Mouse (Mus musculus) forebrain, embryonic 10.5 days (tissue): Measurements from ENCODE around the gene Ncor1. TPM values are rescaled to one million over a fixed set of nuclear protein-coding genes. Genes with fewer than 3 reads are reported as not detected.
"Not testable (repeated sequence)": the region's sequence is repeated elsewhere in the genome, so short reads cannot be mapped to it uniquely, and the experiment has no call there.

Experiments used
- DNase-seq: peaks from one replicate; pipeline ENCODE4 v3.0.0-alpha.2; 2017; ENCODE audit warnings: low spot score; ENCODE audit errors: extremely low spot score
- H3K27ac ChIP-seq: fragments of 300-500 bp; sonication (generic); 2 replicates; pipeline ENCODE4 v1.5.1; 2016; ENCODE audit warnings: mild to moderate bottlenecking
- H3K27me3 ChIP-seq: fragments of 300-500 bp; sonication (generic); 2 replicates; pipeline ENCODE4 v1.6.1; 2016; ENCODE audit warnings: mild to moderate bottlenecking; ENCODE audit not compliant: poor library complexity, severe bottlenecking
- H3K36me3 ChIP-seq: fragments of 300-500 bp; sonication (generic); replicated peaks from 2 replicates; pipeline ENCODE4 v1.6.1; 2016; ENCODE audit warnings: mild to moderate bottlenecking, moderate library complexity
- H3K4me1 ChIP-seq: fragments of 300-500 bp; sonication (generic); 2 replicates; pipeline ENCODE4 v1.6.1; 2016
- H3K4me3 ChIP-seq: fragments of 300-500 bp; sonication (generic); 2 replicates; pipeline ENCODE4 v1.5.1; 2016; ENCODE audit warnings: mild to moderate bottlenecking, moderate library complexity
- H3K9me3 ChIP-seq: fragments of 300-500 bp; sonication (generic); 2 replicates; pipeline ENCODE4 v1.6.1; 2016; ENCODE audit warnings: mild to moderate bottlenecking, moderate library complexity
- WGBS: fragments of 180-500 bp; shearing (Covaris S2); methylation state at CpG from one replicate; pipeline ENCODE4 v1.1.7; 2016; 5-methylcytosine and 5-hydroxymethylcytosine counted together
- polyA plus RNA-seq: library from polyadenylated mRNA; unstranded; fragments of >200 nt; fragmentation: Nextera tagmentation; extraction: Ambion mirVana; gene quantifications from 2 replicates; pipeline ENCODE4 v1.2.1, GENCODE M21; 2016

The Ncor1 gene
- polyA plus RNA-seq, 1 experiment from 2014 or later, result 130 TPM

DNA sequence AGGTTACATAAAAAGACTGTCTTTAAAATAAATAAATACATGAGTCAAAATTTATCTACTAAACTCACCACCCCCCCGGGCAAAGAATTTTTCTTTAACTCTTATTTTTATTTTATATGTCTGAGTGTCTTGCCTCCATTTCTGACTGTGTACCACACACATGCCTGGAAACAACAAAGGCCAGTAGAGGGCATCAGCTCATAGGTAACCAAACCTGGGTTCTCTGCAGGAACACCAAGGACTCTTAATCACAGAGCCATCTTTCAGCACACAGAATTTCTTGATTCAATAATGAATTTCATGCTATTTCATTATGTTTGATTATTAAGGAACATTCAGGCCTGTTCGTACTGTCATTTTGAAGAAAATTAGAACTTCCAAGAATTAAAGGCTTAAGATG, 61.9 kb downstream of the Ncor1 start:
- Histone ChIP-seq H3K27me3 (no peaks in the 10 kb centered on the region), H3K9me3 (no peaks in the 10 kb centered on the region), H3K4me1 (no peaks in the 10 kb centered on the region), H3K4me3 (no peak overlapping the region), H3K27ac (no peak overlapping the region), H3K36me3 (peaks cover 96% of the 10 kb centered on the region)
- WGBS, result 91% methylated on average over 2 of the region's 2 CpGs
- DNase-seq, result no peak

- WGBS, result 95% methylated on average over 3 of the region's 3 CpGs
- no peaks in the 10 kb centered on the region for H3K27me3 ChIP-seq
- H3K9me3 ChIP-seq, result no peaks in the 10 kb centered on the region
- H3K4me1 ChIP-seq, result no peaks in the 10 kb centered on the region
- no peak overlapping the region for H3K27ac ChIP-seq
- no peak overlapping the region for H3K4me3 ChIP-seq
- H3K36me3 ChIP-seq, result peaks cover 94% of the 10 kb centered on the region
- no peak for DNase-seq
These were observed 70.0 kb downstream of the Ncor1 start for GRCm38 (mm10) chr11:62388331-62388679.

- Histone ChIP-seq H3K9me3 (no peaks in the 10 kb centered on the region), H3K27ac (no peak overlapping the region), H3K4me3 (no peak overlapping the region), H3K4me1 (no peaks in the 10 kb centered on the region), H3K36me3 (peaks cover 94% of the 10 kb centered on the region), H3K27me3 (no peaks in the 10 kb centered on the region)
- no peak for DNase-seq
- 92% methylated on average over 10 of the region's 10 CpGs for WGBS
These were observed 70.6 kb downstream of the Ncor1 start for GRCm38 (mm10) chr11:62387608-62388330.

DNA sequence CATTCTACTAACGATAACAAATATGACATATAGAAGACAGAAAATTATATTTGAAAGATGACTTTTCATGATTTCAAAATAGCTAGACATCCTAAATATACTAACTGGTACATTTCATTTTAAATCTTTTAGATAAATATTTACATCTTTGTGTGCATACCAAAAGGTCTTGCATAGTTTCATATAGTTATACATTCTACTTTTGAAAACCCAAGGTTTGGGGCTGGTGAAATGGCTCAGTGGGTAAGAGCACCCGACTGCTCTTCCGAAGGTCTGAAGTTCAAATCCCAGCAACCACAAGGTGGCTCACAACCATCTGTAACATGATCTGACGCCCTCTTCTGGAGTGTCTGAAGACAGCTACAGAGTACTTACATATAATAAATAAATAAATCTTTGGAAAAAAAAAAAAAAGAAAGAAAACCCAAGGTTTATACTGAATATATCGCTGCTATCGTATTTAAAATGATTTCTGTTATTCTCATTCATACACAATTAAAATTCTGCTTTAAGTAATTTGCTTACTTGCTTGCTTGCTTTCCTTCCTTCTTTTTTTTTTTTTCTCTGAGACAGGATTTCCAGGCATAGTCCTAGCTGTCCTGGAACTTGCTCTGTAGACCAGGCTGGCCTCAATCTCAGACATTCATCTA, 81.0 kb downstream of the Ncor1 start:
- H3K36me3 ChIP-seq, result peaks cover 92% of the 10 kb centered on the region
- H3K4me1 ChIP-seq, H3K4me3 ChIP-seq, H3K27me3 ChIP-seq, DNase-seq, H3K9me3 ChIP-seq, H3K27ac ChIP-seq: not testable (repeated sequence)
- WGBS, result 88% methylated on average over 6 of the region's 6 CpGs

DNA sequence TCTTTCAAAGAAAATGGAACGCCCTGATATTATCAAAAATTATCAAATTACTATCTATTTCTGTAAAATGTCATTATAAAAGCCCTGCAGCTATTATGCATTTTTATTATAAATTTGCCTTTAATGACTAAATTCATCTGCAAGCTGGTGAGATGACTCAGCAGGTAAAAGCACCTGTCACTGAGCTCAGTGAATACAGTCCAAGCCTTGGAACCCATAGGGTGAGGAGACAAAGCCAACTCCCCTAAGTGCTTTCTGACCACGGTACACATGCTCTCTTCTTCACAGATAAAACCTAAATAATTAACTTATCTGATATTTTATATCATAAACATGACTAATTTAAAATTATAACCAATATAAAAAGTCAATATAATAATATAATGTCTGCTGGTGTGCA, 86.6 kb downstream of the Ncor1 start:
- Histone ChIP-seq H3K4me1 (no peaks in the 10 kb centered on the region), H3K9me3 (no peaks in the 10 kb centered on the region), H3K4me3 (no peak overlapping the region), H3K27me3 (no peaks in the 10 kb centered on the region), H3K27ac (no peak overlapping the region), H3K36me3 (peaks cover 93% of the 10 kb centered on the region)
- WGBS, result 93% methylated on average over 2 of the region's 2 CpGs
- DNase-seq, result no peak

- no peaks in the 10 kb centered on the region for H3K4me1 ChIP-seq
- no peaks in the 10 kb centered on the region for H3K27me3 ChIP-seq
- DNase-seq, result no peak
- no peak overlapping the region for H3K27ac ChIP-seq
- no peak overlapping the region for H3K4me3 ChIP-seq
- peaks cover 94% of the 10 kb centered on the region for H3K36me3 ChIP-seq
- H3K9me3 ChIP-seq, result no peaks in the 10 kb centered on the region
These were observed 88.4 kb downstream of the Ncor1 start for GRCm38 (mm10) chr11:62369924-62370323.

DNA sequence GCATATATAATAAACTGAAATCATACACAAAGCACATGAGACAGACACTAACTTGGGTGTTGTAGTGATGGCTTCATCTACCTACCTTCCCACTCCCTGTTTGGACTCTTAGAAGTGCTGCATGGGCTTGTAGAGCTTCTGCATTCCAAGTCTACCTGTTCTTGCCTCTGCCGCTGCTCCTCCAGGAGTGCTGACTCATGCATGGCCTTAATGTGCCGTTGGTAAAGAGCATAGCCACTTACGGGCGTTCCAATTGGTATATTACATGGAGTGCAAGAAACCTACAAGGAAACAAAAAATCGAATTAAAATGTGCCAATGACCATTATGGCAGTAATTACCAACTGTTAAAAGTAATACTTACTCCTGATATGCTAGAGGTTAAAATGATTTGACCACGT, 91.5 kb downstream of the Ncor1 start:
- no peak for DNase-seq
- Histone ChIP-seq H3K4me3 (no peak overlapping the region), H3K27me3 (no peaks in the 10 kb centered on the region), H3K9me3 (no peaks in the 10 kb centered on the region), H3K4me1 (no peaks in the 10 kb centered on the region), H3K27ac (no peak overlapping the region), H3K36me3 (peaks cover 92% of the 10 kb centered on the region)
- 93% methylated on average over 6 of the region's 6 CpGs for WGBS

DNA sequence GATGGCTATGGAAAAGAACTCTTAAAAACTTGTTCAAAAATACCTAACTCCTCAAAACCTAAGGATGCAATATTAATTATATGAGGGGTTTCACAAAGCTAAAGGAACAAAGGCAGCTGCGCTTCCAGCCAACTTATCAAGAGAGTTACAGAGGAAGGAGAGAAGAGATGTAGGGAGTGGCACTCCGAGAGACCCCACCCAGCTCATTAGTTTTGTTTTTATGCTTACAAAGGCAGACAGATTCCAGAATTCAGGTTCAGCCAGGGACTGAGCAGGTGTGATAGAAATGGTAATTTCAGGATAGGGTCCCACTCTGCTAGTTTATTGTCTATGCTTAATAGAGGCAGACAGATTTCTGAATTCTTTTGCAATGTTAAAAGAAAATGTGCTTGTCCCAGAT, 103.1 kb downstream of the Ncor1 start:
- Histone ChIP-seq H3K36me3 (peaks cover 97% of the 10 kb centered on the region), H3K27me3 (no peaks in the 10 kb centered on the region)

DNA sequence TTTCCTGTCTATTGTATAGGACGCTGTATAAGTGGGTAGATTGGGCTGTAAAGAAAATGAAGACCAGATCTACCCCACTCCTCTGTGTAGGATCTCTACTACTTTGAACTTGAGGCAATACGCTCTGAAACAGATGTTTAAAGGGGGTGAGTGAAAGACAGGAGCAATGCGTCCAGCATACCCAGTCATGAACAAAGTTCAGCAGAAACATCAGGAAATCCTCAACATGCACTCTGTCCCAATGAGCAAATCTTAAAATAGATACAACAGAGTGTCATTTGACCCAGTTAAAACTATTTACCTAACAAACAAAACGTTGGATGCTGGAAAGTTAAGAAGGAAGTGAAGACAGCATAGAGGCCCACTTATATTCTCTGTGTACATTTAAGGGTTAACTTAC, 106.4 kb downstream of the Ncor1 start:
- no peaks in the 10 kb centered on the region for H3K9me3 ChIP-seq
- no peak overlapping the region for H3K27ac ChIP-seq
- H3K4me1 ChIP-seq, result no peaks in the 10 kb centered on the region
- DNase-seq, result no peak
- H3K4me3 ChIP-seq, result no peak overlapping the region
- peaks cover 99% of the 10 kb centered on the region for H3K36me3 ChIP-seq
- 94% methylated on average over 4 of the region's 4 CpGs for WGBS
- no peaks in the 10 kb centered on the region for H3K27me3 ChIP-seq

More for the DNA sequence above, 103.1 kb downstream of the Ncor1 start:
- DNase-seq, result no peak
- Histone ChIP-seq H3K27ac (no peak overlapping the region), H3K4me3 (no peak overlapping the region), H3K4me1 (no peaks in the 10 kb centered on the region), H3K9me3 (no peaks in the 10 kb centered on the region)
- WGBS, result 98% methylated on average over 2 of the region's 2 CpGs

DNA sequence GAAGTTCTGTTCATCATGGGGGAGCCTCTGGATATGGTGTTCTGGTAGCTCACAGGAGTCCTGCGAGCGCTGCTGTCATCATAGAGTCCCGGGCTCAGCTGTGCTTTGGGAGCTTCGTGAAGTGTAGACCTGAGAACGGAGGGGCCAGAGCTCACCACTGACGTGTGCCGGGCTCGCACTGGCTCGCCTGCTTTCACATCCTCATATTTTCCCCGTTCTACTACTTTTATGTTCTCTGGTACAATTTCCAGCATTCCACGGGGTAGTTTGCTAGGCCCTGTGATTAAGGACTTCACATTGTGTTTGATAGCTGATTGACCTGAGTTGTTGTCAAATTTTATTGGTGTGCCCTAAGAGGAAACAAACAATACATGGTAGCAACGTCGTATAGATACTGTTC, 115.3 kb downstream of the Ncor1 start:
- Histone ChIP-seq H3K4me1 (no peaks in the 10 kb centered on the region), H3K27ac (no peak overlapping the region), H3K36me3 (peaks cover 90% of the 10 kb centered on the region), H3K27me3 (no peaks in the 10 kb centered on the region), H3K4me3 (no peak overlapping the region), H3K9me3 (no peaks in the 10 kb centered on the region)
- no peak for DNase-seq
- WGBS, result 95% methylated on average over 13 of the region's 13 CpGs

- Histone ChIP-seq H3K4me3 (no peak overlapping the region), H3K27ac (no peak overlapping the region), H3K9me3 (no peaks in the 10 kb centered on the region), H3K27me3 (no peaks in the 10 kb centered on the region), H3K4me1 (no peaks in the 10 kb centered on the region), H3K36me3 (peaks cover 99% of the 10 kb centered on the region)
- no peak for DNase-seq
- 95% methylated on average over 4 of the region's 4 CpGs for WGBS
These were observed 126.1 kb downstream of the Ncor1 start for GRCm38 (mm10) chr11:62332228-62332627.

GRCm38 (mm10) chr11:62331141-62331540, 127.2 kb downstream of the Ncor1 start:
- no peaks in the 10 kb centered on the region for H3K9me3 ChIP-seq
- WGBS, result 96% methylated on average over 5 of the region's 5 CpGs
- no peak overlapping the region for H3K4me3 ChIP-seq
- no peaks in the 10 kb centered on the region for H3K27me3 ChIP-seq
- no peak overlapping the region for H3K27ac ChIP-seq
- peaks cover 99% of the 10 kb centered on the region for H3K36me3 ChIP-seq
- no peaks in the 10 kb centered on the region for H3K4me1 ChIP-seq
- no peak for DNase-seq

DNA sequence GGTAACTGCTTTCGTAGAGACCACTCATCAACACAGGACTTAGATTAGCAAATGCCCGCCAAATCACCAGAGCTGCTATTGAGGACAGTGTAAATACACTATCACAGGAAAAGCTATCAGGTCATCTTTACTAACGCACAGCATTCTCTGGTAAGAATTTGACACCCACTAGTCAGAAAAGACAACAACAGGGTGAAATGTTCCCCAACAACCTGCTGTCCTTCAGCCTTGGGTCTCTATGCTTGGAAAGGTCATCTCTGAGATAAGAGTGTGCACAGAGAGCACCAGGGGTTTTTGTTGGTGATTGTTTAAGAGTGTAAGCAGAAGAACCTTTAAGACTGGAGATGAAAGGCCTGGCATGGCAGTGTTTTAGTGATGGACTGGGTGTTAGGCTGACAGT, 134.7 kb downstream of the Ncor1 start:
- no peak overlapping the region for H3K4me3 ChIP-seq
- H3K9me3 ChIP-seq, result no peaks in the 10 kb centered on the region
- peaks cover 99% of the 10 kb centered on the region for H3K36me3 ChIP-seq
- H3K27ac ChIP-seq, result no peak overlapping the region
- WGBS, result 93% methylated on average over 3 of the region's 3 CpGs
- H3K27me3 ChIP-seq, result no peaks in the 10 kb centered on the region
- H3K4me1 ChIP-seq, result no peaks in the 10 kb centered on the region
- no peak for DNase-seq
